Mouse (Mus musculus): ENCODE data around the gene Mogs. TPM values are rescaled to one million over a fixed set of nuclear protein-coding genes. Genes with fewer than 3 reads are reported as not detected.

Mogs gene
- polyA plus RNA-seq, 1 experiment from 2014 or later = 17.6 TPM

MicroRNAs encoded within 50 kb of the gene (microRNA counts, 519-probe panel; counts per million panel counts)
- 1,589 counts per million, percentile 9 among the panel's probes with 10 or more counts for microRNA mmu-miR-3470a+mmu-miR-3470b

Small RNAs within 50 kb of the gene (microRNA-seq; reads per million reads assigned to microRNA genes)
- not detected for gene Mir3470a

Other genes starting within 250 kb of the Mogs start
- 0.37 and 1.1 TPM in 2 replicates for gene Sema4f, start 175.7 kb upstream of the Mogs start, polyA plus RNA-seq (2015; fragmentation: Nextera tagmentation; extraction: Ambion mirVana)
- 0.57 and 1.0 TPM in 2 replicates for gene M1ap, start 168.6 kb upstream of the Mogs start, polyA plus RNA-seq (2015; fragmentation: Nextera tagmentation; extraction: Ambion mirVana)
- gene Dok1, start 82.0 kb upstream of the Mogs start, polyA plus RNA-seq (2015; fragmentation: Nextera tagmentation; extraction: Ambion mirVana) = 7.1 and 10.8 TPM in 2 replicates
- 7.5 and 11.9 TPM in 2 replicates for gene Loxl3, start 81.3 kb upstream of the Mogs start, polyA plus RNA-seq (2015; fragmentation: Nextera tagmentation; extraction: Ambion mirVana)
- 110 and 136 TPM in 2 replicates for gene Aup1, start 61.0 kb upstream of the Mogs start, polyA plus RNA-seq (2015; fragmentation: Nextera tagmentation; extraction: Ambion mirVana)
- 71.2 and 83.4 TPM in 2 replicates for gene Htra2, start 60.2 kb upstream of the Mogs start, polyA plus RNA-seq (2015; fragmentation: Nextera tagmentation; extraction: Ambion mirVana)
- 0.28 and 1.1 TPM in 2 replicates for gene Dqx1, start 57.7 kb upstream of the Mogs start, polyA plus RNA-seq (2015; fragmentation: Nextera tagmentation; extraction: Ambion mirVana)
- 0.37 and 1.5 TPM in 2 replicates for gene Tlx2, start 45.2 kb upstream of the Mogs start, polyA plus RNA-seq (2015; fragmentation: Nextera tagmentation; extraction: Ambion mirVana)
- 13.8 and 18.6 TPM in 2 replicates for gene Pcgf1, start 37.6 kb upstream of the Mogs start, polyA plus RNA-seq (2015; fragmentation: Nextera tagmentation; extraction: Ambion mirVana)
- 0.42 and 0.48 TPM in 2 replicates for gene Lbx2, start 29.1 kb upstream of the Mogs start, polyA plus RNA-seq (2015; fragmentation: Nextera tagmentation; extraction: Ambion mirVana)
- 2.3 and 2.4 TPM in 2 replicates for gene Ccdc142, start 13.9 kb upstream of the Mogs start, polyA plus RNA-seq (2015; fragmentation: Nextera tagmentation; extraction: Ambion mirVana)
- gene Gm42688, start 13.9 kb upstream of the Mogs start, polyA plus RNA-seq (2015; fragmentation: Nextera tagmentation; extraction: Ambion mirVana) = 1.9 and 2.6 TPM in 2 replicates
- gene Mrpl53, start 6.5 kb upstream of the Mogs start, polyA plus RNA-seq (2015; fragmentation: Nextera tagmentation; extraction: Ambion mirVana) = 136 and 164 TPM in 2 replicates
- 81.9 and 99.5 TPM in 2 replicates for gene Wbp1, start 6.1 kb downstream of the Mogs start, polyA plus RNA-seq (2015; fragmentation: Nextera tagmentation; extraction: Ambion mirVana)
- 7.4 and 9.2 TPM in 2 replicates for gene Ino80b, start 9.9 kb downstream of the Mogs start, polyA plus RNA-seq (2015; fragmentation: Nextera tagmentation; extraction: Ambion mirVana)
- gene Rtkn, start 20.0 kb downstream of the Mogs start, polyA plus RNA-seq (2015; fragmentation: Nextera tagmentation; extraction: Ambion mirVana) = 19.3 and 26.2 TPM in 2 replicates
- gene Wdr54, start 40.9 kb downstream of the Mogs start, polyA plus RNA-seq (2015; fragmentation: Nextera tagmentation; extraction: Ambion mirVana) = 3.4 and 4.3 TPM in 2 replicates
- gene 1700003E16Rik, start 40.9 kb downstream of the Mogs start, polyA plus RNA-seq (2015; fragmentation: Nextera tagmentation; extraction: Ambion mirVana) = 0.91 and 1.6 TPM in 2 replicates
- gene Dctn1, start 50.4 kb downstream of the Mogs start, polyA plus RNA-seq (2015; fragmentation: Nextera tagmentation; extraction: Ambion mirVana) = 60.3 and 82.8 TPM in 2 replicates
- gene Slc4a5, start 104.3 kb downstream of the Mogs start, polyA plus RNA-seq (2015; fragmentation: Nextera tagmentation; extraction: Ambion mirVana) = 0.22 and 0.28 TPM in 2 replicates
- 21.0 and 24.1 TPM in 2 replicates for gene Mthfd2, start 210.4 kb downstream of the Mogs start, polyA plus RNA-seq (2015; fragmentation: Nextera tagmentation; extraction: Ambion mirVana)
- 28.1 and 38.4 TPM in 2 replicates for gene Mob1a, start 210.5 kb downstream of the Mogs start, polyA plus RNA-seq (2015; fragmentation: Nextera tagmentation; extraction: Ambion mirVana)
- 220 and 294 TPM in 2 replicates for gene Bola3, start 233.7 kb downstream of the Mogs start, polyA plus RNA-seq (2015; fragmentation: Nextera tagmentation; extraction: Ambion mirVana)

Measured in heart, embryonic 15.5 days (tissue).